Mouse (Mus musculus): ENCODE measurements around the gene 4933427D14Rik.
A peak's percentile ranks its signal among the peaks of the same experiment; 100 is the strongest.
"Not testable (repeated sequence)": the region's sequence is repeated elsewhere in the genome, so short reads cannot be mapped to it uniquely, and the experiment has no call there.

The 4933427D14Rik gene

DNA sequence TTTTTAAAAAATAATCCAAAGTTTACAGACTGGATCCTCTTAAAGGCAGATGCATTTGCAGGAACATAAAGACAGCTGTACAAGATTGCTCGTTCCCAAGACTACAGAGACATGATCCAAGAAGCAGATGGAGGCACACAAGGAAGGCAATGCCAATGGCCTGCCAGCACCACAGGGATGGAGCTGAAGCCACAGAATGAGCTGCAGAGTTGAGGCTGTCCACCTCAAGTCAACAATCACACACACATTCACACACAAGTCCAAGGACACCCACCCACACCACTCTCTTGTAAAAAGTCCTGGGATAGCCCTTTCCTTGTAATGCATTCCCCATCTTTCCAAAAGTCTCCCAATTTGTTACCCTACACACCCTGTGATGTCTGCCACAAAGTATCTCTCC is 3.8 kb downstream of the 4933427D14Rik start:
- DNase-seq (ENCODE audit: low read depth) = no peak

DNA sequence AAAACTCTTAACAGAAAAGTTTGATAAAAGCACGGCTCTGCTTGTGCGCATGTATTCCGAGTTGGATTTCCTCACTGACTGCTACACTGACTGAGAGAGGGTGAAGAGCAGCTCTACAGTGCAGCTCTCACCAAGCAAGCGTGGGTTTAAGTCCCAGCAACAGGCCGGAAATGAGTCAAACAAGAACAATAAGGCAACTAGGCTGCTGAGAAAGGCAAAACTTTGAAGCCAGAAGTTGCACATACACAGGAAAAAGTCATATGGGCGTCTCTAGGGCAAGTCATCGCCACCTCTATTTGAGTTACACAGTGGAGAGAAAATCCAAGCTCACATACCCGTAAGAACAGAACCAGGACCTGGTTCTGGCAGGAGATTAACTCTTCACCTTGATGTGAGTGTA is 10.8 kb downstream of the 4933427D14Rik start:
- peak; percentile 76 for DNase-seq (ENCODE audit: low read depth)

DNA sequence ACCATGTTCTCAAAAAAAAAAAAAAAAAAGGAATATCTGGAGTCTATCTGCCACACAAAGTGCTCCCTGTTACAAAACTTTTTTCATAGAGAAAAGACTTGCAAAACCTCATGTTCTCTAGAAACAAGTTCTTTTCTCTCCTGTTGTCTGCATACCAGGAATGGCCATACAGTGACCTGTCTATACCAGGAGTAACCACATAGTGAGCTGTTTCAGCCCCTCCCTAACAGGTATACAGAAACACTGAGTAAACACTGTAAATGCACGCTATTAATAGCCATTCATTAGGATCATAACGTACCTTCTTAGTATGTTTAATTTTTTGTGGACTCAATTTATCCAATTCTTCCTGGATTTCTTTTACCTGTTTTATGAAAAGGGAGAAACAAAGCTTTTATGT is 13.0 kb downstream of the 4933427D14Rik start:
- DNase-seq (ENCODE audit: low read depth) = no peak

DNA sequence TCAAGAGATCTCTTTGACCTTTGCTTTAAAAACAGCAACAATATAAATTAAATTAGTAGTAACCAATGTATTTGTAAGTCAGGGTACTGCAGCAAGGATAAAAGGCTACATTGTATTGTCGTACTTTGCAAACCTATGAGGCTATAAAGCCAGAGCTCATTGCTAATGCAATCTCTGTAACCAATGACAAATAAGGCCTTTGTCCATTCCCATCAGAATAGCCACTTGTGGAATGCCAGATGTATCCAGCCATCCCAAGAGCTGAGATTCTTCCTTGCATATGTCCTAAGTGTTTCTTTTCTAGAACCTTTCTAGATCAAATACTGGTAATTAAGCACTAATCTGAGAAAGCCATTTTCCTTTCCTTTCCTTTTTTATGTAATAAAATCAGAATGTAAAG is 16.4 kb downstream of the 4933427D14Rik start:
- no peak for DNase-seq (ENCODE audit: low read depth)

DNA sequence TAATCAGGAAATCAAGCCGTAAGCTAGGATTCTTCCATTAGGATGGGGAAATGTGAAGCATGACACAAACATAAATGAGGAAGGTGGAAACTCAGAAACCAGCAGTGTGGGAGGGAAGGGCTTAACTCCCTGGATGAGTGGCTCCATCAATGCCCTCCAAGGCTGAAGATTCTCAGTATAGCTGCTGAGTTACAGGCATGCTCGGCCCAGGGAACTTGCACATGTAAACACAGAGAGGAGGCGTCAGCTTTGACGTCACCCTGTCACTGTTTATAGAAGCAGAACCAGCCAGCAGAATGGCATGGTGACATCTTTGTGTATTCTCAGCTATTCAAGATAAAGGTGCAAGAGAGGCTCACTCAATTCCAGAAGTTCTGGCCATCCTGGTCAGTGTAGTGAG is 23.0 kb downstream of the 4933427D14Rik start:
- DNase-seq (ENCODE audit: low read depth) = no peak

DNA sequence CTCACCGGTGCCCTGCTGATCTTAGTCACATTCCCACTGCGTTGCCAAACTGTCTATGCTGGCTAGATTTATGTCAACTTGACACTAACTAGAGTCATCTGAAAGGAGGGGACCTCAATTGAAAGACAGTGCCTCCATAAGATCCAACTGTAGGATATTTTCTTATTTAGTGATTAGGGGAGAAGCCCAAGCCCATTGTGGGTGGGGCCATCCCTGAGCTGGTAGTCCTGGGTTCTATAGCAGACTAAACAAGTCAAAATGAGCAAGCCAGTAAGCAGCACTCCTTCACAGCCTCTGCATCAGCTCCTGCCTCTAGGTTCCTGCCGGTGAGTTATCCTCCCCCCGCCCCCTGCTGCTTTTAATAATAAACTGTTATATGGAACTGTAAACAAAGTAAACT is 26.1 kb downstream of the 4933427D14Rik start:
- no peak for DNase-seq (ENCODE audit: low read depth)

DNA sequence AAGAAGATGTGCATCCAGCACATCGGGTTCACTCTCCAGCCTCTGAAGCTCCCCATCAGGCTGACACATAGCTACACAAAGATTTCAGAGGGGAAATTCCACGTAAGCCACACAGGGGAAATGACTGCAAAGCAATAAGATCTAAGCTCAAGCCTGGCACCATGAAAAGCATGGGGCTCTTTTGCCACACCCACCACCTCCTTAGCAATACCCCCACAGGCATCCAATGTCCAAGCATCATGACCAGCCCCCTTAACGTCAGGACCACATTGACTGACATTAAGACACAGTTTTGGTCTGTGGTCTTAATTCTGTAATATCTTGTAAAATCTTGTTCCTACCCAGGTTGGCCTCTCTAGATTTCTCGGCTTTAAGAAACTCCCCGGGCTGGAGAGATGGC is 26.7 kb downstream of the 4933427D14Rik start:
- DNase-seq (ENCODE audit: low read depth) = peak; percentile 45

DNA sequence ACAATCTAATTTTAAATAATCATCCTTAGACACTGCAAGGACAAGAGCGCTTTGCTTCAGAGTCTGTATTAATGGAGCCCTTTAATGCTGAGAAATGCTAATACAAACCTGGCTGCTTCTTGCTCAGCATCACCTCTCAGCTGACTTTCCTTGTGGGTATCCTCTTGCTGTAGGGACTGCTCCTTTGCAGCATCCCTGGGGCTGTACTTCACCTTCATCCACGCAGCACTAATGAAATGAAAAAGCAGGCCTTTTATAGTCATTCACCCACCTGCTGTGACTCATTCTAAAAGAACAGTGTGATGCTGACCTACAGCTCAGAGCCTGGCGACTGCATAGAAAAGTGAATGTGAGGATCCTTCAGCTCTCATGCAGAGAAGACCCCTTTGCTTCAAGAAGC is 30.7 kb downstream of the 4933427D14Rik start:
- peak; percentile 13 for DNase-seq (ENCODE audit: low read depth)

DNA sequence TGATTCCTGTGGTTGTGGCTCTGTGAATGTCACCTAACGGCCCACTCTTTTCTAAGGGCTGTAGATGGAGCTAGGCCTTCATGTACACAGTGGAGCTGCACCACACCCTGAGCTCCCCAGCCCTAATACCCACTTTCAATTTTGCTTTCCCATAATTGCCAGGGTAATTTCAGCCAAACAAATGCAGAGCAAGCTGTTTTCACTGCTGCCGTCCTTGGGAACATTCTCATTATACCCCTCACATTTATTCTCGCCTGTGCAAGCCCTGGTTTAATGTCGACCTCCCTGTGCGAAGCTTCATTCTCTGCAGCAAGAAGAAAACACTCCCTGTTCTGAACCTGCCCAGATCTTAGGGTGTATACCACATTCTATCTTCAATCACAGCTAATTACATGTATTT is 31.3 kb downstream of the 4933427D14Rik start:
- no peak for DNase-seq (ENCODE audit: low read depth)

DNA sequence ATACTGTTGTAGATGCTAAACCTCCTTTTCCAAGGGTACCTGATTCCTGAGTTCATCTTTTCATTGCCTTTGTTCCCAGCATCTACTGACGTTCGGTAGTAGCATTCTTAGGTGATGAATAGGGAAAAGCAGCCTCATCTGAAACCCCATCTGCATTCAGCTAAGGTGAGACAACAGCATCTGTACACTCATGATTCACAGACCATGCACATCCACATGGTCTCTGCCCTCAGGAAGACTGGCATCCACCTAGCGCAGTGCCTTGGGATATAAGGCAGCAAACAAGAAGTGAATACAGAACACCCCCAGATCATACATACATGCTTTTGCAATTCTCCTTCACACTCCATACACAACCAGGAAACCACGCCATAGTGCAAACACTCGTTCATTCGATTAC is 32.5 kb downstream of the 4933427D14Rik start:
- DNase-seq (ENCODE audit: low read depth) = no peak

DNA sequence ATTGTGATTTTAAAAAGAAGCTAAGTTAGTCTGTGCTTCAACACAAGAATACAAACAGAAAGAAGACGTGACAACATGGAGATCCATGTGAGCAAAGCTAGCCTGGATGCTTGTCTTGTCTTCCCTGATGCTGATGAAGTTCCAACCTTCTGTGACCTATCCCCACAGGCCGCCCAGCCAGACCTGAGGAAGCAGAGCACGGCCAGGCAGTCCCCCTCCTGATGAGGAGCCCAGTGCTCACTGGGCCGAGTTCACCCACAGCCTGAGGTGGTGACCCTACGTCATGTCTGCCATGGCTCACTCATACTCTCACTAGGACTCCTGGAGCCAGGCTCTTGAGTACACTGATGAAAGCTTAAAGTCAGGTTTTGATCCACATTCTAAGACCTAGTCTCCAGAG is 33.8 kb downstream of the 4933427D14Rik start:
- no peak for DNase-seq (ENCODE audit: low read depth)

DNA sequence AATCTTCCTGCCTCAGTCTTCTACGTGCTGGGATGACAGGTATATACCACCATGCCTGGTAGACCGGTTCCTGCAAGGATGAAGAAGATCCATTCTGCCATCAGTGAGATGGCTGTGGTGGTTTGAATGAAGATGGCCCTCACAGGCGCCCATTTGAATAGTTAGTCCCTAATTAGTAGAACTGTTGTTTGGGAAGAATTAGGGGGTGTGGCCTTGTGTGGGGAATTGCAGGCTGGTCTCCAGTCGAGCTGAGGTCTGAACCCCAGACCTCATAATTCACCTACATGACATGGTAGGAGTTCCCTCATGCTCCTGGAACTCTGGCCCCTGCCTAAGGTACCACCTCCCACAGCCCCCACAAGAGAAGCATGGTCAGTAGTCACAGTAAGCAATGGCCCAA is 35.4 kb downstream of the 4933427D14Rik start:
- not testable (repeated sequence) for DNase-seq (ENCODE audit: low read depth)

DNA sequence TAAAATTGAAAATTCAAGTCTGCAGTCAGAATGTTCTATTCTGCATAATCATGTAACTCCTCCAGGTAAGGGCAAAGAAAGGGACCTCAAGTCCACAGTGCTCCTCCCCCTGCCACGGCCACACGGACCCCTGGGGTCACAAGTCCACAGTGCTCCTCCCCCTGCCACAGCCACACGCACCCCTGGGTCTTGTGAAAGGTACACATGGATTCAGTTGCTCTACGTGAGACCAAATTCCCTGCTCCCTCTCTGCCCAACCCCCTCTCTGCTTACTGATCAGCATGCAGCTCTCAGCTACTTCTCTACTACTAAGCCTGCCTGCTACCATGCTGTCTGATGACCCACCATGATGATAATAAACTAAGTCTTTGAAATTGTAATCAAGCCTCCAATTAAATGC is 37.4 kb downstream of the 4933427D14Rik start:
- DNase-seq (ENCODE audit: low read depth) = no peak

DNA sequence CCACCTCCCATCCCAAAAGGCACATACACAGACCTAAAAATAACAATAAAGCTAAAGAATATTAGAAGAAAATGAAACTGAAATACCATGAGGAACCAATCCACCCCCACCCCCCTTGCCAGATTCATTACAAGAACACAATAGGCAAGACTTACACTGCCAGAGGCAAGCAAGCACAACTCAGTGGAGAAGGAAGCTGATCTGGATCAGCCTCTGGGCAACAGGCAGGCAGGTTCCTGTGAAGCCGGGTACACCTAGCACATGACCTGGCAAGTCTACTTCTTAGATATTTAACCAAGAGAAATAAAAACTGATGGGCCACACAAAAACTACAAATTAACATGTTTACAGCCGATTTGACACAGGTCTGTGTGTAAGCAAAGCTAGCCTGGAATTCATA is 44.1 kb downstream of the 4933427D14Rik start:
- no peak for DNase-seq (ENCODE audit: low read depth)

DNA sequence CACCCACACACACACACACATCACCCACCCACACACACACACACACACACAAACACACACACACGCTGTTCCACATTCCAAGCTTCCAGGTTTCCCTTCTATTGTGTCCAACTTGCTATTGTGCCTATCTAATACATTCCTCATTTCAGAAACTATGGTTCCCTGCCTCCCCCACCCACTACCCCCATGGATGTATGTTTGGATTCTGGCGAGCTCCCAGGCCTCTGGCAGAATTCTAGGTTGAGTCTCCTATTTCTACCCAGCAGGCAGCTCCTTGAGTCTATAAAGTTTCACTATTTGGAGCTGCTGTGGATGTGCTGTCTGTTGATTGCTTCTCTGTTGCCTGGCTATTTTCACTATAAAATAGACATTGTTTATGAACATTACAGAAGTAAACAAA is 50.6 kb downstream of the 4933427D14Rik start:
- DNase-seq (ENCODE audit: low read depth) = no peak

DNA sequence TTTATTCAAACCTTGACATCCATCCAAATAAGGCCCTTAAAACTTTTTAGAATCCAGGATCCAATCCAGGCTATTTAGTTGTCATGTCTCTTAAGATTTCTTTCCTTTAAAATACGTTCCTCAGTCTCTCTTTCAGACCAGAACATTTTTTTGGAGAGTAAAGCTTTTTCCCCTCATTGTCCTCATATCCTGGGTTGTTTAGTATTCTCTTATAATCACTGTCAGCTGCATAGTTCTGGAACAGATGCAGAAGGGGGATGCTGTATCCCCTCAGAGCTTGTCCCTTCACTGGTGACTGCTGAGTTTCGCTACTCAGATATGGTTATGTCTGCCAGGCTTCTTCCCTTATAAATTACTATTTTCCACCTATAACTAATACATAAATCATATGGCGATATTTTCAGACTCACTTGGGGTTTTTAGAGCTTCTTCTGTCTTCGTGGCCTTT is 51.3 kb downstream of the 4933427D14Rik start:
- no peak for DNase-seq (ENCODE audit: low read depth)

DNA sequence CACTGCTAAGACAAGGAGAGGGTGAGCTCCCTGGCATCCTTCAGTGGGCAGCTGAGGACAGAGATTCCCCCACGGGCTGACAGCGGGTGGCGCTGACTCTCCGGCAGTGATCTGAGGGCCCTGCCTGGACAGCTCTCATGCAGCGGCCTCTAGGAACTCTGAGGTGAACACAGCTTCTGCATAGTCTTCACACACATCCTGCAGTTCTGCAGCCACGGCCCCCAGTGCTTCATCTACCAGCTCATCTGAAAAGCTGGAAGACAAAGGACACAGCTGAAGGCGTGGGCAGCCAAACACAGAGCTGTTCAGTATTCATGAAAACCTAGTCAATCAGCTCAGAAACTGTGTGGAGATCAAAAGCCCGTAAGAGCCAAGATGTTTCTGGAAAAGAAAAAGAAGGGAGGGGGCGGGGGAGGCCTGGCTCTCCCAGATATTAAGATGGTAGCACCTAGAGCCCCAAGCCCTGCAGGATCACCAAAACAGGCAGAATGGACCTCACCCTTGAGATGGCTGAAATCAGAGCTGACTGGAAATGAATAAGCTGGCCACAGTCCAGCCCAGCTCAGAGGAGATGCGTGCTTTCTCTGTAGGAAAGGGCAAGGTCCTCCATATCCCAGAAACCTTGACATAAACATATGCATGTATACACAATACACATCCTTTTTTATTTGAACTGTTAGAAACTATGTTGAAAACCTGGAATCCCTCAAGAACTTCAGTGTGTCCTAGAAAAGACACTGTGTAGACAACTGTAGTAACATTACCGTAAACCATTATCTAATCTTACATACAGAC is 51.9 kb downstream of the 4933427D14Rik start:
- no peak for DNase-seq (ENCODE audit: low read depth)

DNA sequence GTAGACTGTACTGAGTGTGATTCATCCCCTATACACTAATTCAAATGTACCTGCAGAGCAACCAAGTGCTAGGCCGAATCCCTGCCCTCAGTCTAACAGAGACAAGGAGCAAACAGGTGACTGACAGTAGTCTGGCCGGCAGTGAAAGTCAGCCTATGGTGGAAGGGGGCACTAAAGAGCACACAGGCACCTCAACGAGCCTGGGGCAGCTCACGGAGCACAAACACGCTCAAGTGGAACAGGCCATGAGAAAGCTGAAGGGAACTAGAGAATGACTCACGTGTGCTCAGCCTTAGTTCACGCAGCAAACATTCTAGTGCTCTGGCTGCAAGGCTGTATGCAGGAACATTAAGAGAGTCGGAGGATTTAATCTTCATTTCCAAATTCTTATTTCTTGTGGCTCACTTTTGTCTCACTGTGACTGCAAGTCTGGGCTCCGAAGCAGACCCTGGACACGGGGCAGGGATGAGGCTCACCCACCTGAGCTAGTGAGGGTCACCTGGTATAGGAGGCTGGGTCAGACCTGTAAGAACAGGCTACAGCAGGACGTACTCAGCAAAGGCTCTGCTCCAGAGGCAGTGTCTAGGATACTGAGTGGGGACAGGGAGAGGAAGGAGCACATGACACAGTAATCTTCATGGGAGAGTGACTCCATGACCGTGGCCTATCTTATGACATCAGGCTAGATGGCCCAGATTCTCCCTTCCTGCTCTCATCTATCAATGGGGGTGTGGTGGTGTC is 54.0 kb downstream of the 4933427D14Rik start:
- DNase-seq (ENCODE audit: low read depth) = no peak

DNA sequence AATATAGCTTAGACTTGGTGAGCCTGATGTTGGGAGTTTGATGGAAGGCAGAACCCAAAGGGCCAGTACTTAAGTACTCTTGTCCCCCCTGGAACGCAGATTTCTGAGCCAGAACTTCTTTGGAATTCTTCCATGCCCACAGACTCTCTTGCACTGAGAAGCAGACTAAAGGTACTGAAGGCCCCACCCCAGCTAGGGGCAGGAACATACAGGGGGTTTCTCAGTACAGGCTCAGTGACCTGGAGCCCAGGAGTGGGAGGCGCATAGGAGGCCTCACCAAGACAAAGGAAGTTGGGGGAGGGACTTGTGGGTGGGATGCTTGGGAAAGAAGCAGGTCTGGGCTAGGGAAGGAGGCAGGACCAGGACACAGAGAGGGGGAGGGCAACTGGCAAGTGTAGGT is 56.1 kb downstream of the 4933427D14Rik start:
- no peak for DNase-seq (ENCODE audit: low read depth)

DNA sequence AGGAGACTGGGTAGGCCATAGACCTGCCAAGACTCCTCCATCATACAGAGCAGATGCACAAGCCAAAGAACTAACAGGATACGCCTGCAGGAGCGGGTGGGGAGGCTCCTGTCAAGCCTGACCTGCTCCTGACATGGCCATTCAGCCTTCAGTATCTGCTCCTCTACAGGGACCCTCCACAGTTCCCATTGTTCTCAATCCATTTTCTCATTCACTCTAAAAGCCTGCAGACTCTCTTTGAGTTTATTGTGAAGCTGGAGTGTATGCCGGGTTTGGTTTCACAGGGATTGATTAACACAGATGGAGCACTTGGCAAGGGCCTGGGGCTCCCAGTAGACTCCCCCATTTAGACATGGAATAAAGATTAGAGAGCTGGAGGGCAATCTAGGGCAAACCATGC is 59.3 kb downstream of the 4933427D14Rik start:
- no peak for DNase-seq (ENCODE audit: low read depth)

DNA sequence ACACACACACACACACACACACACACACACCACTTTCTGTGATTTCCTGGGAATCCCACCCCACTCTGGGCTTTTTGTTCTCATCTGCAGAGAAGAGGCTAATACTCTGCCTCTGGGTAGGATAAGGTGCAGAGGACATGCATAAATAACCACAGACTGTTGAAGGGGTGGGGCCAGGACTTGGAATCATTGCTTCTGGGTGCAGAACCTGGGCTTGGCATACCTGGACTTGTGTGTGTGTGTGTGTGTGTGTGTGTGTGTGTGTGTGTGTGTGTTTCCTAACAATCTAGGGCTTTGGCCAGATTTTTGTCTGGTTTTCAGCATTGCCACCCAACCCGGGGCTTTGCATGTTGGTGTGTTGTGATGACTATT is 61.4 kb downstream of the 4933427D14Rik start:
- no peak for DNase-seq (ENCODE audit: low read depth)

DNA sequence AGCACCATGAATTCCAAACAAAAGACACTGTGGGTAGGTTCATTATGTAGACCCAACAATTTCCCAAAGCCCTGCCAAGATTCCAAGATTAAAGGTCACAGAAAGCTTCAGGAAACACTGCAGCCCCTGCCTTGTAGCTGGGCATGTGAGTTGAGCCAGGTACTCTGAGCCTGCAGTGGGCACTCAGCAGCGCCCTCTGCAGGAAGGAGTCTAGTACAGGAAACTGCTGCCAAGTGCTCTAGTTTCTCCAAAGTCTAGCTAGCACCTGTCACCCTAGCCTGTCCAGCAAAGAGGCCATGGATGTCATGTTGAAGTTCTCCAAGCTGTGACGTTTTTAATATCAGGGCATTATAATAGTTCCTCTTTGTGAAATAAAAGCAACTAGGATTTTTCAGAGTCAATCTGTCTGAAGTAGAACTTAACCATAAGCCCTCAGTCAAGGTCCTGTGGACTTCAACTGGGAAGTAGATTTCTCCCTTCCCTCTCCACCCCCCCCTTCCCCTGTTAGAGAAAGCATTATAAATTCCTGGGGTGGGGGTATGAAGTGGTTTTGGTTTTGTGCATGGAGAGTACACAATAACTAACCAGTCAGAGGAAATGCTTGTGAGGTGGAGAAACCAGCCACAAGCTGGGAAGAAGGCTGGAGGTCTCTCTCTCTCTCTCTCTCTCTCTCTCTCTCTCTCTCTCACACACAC is 61.9 kb downstream of the 4933427D14Rik start:
- peak; percentile 54 for DNase-seq (ENCODE audit: low read depth)

DNA sequence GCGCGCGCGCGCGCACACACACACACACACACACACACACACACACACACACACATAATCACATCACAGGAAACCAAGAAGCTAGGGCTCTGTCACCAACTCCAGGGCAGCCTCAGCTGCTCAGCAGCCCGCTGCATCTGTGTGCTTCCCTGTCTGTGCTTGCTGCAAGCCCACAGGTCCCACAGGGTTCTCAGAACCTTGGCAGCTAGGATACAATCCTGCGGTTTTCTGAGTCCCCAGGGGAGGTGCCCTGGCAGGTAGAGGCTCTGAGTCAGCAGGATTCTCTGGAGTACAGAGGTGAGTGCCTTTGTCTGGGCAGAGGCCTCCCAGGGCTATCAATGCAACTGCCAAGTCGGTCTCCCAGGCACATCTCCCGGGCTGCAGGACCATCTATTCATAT is 64.4 kb downstream of the 4933427D14Rik start:
- peak; percentile 9 for DNase-seq (ENCODE audit: low read depth)

Data from induced T-regulatory cell, adult 2 months (primary cell).